Mouse (Mus musculus) spleen, adult 2 months (tissue): ENCODE data around the gene Lgals1.

ENCODE experiments used
- CTCF ChIP-seq: fragments of 200-500 bp; IDR thresholded peaks from 2 replicates; pipeline ENCODE4 v1.5.1; 2011; ENCODE audit warnings: mild to moderate bottlenecking, inconsistent platforms; ENCODE audit not compliant: insufficient read depth, insufficient read length, insufficient replicate concordance; ENCODE audit errors: extremely low read depth
- POLR2A ChIP-seq: fragments of 200-500 bp; IDR thresholded peaks from 2 replicates; pipeline ENCODE4 v1.6.1; 2011; ENCODE audit warnings: low read depth, low read length, inconsistent platforms

- TF ChIP-seq CTCF: no peak
- TF ChIP-seq POLR2A: no peak
These were observed 51.2 kb downstream of the Lgals1 start for GRCm38 (mm10) chr15:78977676-78978159.
